Mouse (Mus musculus) G1E (cell line): ENCODE results near the gene Kctd6.

ENCODE experiments used
- CTCF ChIP-seq: IDR thresholded peaks from 2 replicates; pipeline ENCODE4 v1.5.1; 2012; ENCODE audit warnings: low read depth, low read length, inconsistent platforms, mixed read lengths
- GATA1 ChIP-seq: IDR thresholded peaks from 2 replicates; pipeline ENCODE4 v1.6.1; 2012; ENCODE audit warnings: borderline replicate concordance, low read length, inconsistent platforms, mixed read lengths
- GATA2 ChIP-seq: IDR thresholded peaks from 2 replicates; pipeline ENCODE4 v1.6.1; 2012; ENCODE audit warnings: low read depth, low read length, inconsistent platforms, borderline replicate concordance
- TAL1 ChIP-seq: conservative IDR thresholded peaks from 2 replicates; pipeline ENCODE4 v1.6.1; 2012; ENCODE audit warnings: low read depth, low read length, inconsistent platforms, mixed read lengths

DNA sequence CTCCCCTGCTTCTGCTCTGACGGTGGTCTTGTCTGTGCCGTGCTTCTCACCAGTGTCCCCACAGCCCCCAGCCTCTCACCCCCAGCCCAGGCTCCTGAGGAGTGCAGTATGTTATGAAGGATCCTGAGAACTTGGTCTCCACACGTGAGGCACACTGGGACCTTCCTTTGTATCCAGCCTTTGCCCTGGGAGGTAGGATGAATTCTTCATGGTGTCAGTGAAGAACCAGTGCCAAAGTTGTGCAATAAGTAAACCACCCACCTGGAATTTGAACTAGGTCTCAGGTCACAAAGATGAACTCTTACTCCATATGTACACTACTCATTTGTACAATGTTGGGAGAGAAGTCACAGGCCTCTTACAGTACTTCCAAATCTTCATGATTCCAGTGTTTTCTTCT is 45.2 kb downstream of the Kctd6 start, which contains the start of gene Acox2:
- TF ChIP-seq CTCF (no peak), GATA2 (no peak), GATA1 (no peak), TAL1 (no peak)
